Mouse (Mus musculus) testis, postnatal 10 days (tissue): ENCODE data around the gene Snrpf.

ENCODE experiments used
- DNase-seq: peaks from one replicate; pipeline ENCODE4 v3.0.0; 2021; ENCODE audit warnings: low spot score

Gene Snrpf

DNA sequence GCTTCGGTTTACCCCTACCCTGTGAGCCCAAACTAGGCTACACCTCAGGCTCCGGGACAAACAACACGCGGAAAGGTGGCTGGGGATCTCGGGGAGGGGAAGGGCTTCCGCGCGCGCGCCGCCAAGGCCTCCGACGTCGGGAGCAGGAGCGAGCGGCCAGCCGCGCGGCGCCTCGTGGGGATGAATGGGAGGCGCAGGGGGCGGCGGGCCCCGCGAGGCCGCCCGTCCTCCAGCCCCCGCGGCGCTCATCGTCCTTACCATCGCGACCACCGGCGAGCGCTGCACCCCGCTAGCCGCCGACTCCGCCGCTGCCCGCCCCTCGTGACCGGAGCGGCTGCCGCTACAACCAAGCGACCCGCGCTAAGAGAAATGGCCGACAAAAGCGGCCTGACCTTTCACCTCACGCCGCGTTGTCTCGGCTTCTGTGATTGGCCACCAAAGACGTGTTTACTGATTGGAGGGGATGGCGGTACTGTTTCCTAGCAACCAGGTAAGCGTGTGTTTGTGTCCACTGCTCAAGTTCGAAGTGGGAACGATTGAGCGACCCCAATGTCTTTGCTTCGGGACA lies at the start of gene Snrpf:
TSS of gene Snrpf (minus strand) at position 426 of the 568 bp plus-strand sequence.
- peak; percentile 93 for DNase-seq

DNA sequence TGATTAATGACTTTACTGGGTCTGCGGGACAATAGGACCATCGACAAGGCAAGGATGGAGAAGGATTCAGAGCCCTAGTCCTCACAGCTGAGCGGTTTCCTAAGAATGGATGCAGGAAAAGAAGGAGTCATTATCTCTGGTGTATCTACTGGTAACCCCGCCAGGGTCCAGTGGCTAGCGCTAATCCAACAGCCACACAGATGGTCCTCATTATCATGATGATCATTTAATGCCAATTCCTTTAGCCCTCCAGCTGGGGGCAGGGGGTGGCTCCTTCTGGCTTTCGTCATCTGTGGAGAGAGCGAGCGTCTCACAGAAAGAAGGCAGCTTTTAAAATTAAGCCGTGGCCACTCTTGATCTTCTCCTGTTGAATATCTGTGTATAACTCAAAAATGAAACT lies 46.4 kb upstream of the Snrpf start:
- no peak for DNase-seq

DNA sequence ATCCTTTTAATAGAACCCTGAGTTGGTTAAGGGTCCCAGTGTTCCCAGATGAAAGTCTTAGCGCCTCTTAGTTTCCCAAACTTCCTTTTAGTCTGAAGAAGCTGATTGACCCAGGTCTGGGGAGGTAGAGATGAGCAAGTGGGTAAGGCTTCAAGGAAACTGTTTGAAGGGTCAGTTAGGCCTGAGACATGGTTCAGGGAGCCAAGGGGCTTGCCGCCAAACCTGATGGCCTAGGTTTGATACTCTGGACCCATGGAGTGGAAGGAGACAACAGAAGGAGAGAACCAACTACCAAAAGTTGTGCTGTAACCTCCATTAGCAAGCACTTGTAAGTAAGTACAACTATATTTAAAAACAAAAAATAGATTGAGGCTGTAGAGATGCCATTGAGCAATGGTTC lies 44.5 kb upstream of the Snrpf start:
- DNase-seq = no peak

DNA sequence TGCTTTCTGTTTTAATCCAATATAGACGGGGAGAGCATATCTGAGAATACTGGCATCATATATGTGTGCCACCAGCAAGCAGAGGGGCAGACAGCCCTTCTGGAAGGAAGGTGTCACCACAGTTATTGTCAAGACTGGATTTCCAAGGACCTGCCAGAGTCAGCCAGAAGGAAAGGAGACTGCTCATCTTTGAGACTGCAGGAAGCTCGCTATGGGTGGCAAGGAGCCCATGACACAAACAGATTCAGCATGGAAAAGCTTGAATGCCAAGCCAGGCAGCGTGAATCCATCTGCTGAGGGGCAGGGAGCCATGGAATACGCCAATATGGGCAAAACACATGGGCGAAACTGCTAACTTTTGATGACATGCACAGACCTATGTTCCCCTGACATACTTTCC lies 44.1 kb upstream of the Snrpf start:
- DNase-seq = no peak

GRCm38 (mm10) chr10:93632086-93632485 lies 42.6 kb upstream of the Snrpf start:
- DNase-seq = no peak

DNA sequence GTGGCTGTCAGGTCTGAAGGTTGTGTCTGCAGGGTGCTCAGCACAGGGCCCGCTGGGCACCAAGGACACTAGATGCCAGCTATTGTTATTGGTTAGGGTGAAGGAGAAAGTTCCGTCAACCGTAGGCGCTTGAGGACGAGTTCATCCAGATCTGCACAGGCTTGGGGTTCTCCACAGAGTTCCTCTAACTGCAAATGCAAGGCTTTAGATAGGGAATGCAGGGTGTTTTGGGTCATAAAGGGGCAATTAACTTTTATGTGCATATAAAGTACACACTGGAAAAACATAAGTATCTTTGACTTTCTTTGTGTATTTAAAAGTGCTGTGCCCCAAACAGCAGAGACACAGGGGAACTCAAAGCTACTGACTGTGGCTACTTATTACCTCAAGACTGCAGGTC lies 40.8 kb upstream of the Snrpf start:
- no peak for DNase-seq

DNA sequence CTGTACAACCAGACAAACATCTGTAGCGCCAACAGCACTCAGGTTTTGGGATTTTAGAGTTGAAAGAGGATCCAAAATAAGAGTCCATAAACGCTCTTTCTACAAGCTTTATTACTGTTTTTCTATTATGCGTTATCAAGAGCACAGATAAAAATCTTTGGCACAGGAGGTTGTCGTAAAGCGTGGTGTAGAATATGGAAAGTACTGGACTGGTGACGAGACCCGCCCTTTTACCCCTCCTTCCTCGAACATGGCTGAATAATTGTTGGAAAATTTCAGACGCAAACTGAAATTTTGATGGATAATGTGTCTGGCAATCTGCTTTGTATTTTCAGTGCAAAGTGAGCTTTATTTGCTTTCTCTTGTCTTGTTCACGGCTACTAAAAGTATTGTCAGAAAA lies 34.6 kb upstream of the Snrpf start:
- no peak for DNase-seq

DNA sequence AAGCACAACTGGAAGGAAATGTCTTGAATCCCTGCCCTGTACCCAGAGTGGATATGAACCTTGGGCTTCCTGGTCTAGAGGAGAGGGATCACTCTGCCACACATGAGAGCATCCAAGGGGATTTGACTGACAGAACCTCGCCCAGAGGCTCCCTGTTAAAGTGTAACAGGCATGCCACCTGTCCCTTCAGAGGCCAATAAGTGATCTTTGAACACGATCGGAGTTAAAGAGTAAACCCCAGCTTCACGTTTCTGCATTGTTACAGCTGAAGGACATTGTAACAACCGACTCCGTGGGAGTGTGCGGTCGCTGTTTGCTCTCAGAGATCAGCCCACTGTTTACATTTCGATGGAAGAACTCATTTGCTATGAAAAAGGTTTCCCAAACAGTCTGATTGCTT lies 34.2 kb upstream of the Snrpf start:
- no peak for DNase-seq

DNA sequence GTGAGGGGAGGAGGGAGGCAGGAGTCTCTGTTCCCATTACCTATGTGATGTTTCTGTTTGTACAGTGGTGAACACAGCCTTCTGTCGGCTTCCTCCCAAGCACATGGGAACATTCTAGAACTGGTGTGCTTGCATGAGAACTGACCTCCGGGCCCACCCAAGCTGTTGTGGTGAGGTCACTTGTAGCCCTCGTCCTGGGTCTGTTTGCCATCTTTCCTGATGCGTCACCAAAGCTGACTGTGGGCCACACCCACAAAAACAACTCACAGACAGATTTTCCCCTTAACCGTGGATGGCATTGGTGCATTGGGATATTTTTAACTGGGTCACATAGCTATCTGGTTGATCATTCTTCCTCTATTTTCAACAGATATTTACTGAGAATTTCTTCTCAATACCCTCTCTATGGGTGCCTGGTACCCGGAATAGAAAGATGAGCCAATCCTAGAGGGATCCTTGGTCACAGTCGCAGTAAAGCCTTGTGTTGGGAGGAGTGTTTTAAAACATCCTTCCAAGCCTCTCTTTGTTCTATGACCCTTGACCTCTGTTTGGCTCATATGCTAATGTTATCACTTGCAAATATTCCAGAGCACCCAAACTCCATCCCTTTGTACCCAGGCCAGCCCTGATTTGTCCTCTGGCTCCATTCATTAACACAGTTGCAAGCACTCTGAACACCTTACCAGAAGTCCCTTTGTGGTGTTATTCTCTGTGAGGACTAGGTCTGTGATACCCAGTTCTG lies 31.1 kb upstream of the Snrpf start:
- no peak for DNase-seq

- no peak for DNase-seq
These were observed 25.3 kb upstream of the Snrpf start for GRCm38 (mm10) chr10:93614850-93615249.

DNA sequence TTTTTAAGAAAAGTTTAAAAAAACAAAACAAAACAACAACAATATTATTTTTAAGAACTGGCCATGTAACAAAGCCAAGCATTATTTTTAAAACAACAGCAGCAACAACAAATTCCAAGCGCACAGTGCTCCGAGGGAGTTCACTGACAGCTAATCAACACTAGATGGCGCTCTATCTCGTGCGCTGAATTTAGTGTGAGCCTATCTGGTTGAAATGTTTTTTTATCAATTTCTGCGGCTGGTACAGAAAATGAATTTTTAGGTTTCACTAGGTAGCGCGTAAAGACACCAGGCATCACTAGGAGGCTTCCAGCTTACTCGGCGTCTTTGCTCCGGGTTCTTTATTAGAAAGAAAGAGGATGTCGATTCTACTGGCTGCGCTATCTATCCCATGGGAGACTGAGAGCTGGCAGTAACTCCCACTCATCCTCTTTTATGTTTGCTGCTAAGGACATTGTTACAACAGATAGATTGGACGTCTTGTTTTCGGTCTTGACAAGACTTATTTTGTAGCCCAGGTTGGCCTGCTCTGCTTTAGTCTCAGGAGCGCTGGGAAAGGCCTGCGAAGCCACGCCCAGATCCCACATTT lies 22.0 kb upstream of the Snrpf start:
- DNase-seq = no peak

DNA sequence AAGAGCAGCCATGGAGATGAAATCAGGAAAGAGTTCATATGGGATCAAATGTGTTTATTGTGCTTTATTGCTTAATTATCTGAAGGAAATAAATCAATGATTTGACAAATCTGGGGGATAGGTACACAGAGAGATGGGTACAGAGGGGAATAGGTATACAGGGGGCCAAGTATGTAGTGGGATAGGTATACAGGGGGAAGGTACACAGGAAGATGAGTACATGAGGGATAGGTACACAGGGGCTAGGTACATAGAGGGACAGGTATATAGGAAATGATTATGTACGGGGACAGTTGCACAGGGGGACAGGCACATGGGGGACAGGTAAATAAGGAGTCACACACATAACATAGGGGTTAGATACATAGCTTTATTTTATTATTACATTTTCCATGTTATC lies 21.4 kb upstream of the Snrpf start:
- no peak for DNase-seq

GRCm38 (mm10) chr10:93609236-93609635 lies 19.7 kb upstream of the Snrpf start:
- no peak for DNase-seq

DNA sequence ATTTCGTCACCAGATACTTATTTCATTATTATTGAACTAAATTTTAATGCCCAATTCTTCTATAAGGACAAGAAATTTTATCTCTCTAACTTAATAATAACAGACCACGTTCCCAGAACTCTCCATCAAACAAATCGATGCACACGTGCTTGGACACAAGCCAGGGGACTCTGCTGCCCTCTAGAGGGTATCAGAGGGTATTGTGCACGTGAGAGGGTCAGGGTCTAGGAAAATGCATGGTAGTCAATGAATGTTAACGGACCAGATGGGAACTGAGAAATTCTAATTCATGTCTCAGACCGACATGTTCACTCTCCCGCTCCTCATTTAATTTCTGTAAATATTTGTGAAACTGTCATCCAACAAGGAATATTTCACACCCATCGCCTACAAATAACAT lies 18.5 kb upstream of the Snrpf start:
- DNase-seq = no peak

DNA sequence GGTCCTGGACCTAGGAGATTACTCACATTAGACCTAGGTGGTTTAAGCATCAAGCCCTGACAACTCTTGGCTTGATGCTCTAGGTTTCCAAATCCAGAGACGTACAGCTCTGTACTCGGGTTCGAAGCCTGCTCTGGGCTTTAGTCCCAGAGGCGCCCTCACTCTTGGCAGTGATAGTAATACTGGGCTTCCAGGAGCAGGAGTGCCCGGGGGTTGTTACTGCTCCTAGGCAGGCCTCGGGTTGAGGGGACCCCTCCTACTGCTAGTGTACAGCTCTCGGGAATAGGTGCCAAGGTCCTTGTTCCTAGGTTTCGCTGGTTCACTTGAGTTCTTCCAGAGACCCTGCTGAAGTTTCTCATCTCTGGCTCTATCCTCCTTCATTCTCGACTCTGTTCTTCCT lies 16.8 kb upstream of the Snrpf start:
- DNase-seq = no peak

- no peak for DNase-seq
These were observed 13.8 kb upstream of the Snrpf start for GRCm38 (mm10) chr10:93603256-93603655.

- no peak for DNase-seq
These were observed 12.8 kb upstream of the Snrpf start for GRCm38 (mm10) chr10:93602309-93602708.

DNA sequence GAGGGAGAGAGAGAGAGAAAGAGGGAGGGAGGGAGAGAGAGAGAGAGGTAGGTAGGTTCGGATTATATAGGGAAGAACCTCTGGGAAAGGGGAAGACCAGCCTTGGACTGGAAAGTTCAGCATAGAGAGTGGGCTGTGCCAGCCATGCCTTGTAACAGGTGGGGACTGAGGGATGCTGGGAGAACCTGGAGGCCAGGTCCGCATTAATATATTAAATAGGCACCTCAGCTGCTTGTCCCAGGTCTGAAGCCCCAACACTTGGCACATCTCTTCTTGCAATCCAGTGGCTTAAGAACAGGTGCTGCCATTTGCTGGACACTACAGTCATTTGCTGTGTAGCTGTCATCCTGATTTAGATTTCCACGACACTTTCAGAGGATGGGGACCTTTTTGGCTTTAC lies 7.1 kb upstream of the Snrpf start:
- DNase-seq = no peak

- DNase-seq = no peak
These were observed 6.3 kb upstream of the Snrpf start for GRCm38 (mm10) chr10:93595831-93596230.

- DNase-seq = peak; percentile 93
These were observed 4.5 kb upstream of the Snrpf start for GRCm38 (mm10) chr10:93594022-93594482.

- peak; percentile 51 for DNase-seq
These were observed 3.0 kb upstream of the Snrpf start for GRCm38 (mm10) chr10:93592456-93592855.

- DNase-seq = no peak
These were observed 710 bp downstream of the Snrpf start for GRCm38 (mm10) chr10:93588796-93589195.

GRCm38 (mm10) chr10:93577271-93577886 lies 12.1 kb downstream of the Snrpf start:
- DNase-seq = peak; percentile 85
